Mouse (Mus musculus): ENCODE data around the gene Tcirg1. TPM values are rescaled to one million over a fixed set of nuclear protein-coding genes. Genes with fewer than 3 reads are reported as not detected.
A peak's percentile ranks its signal among the peaks of the same experiment; 100 is the strongest.

Gene Tcirg1
- not detected in 2 replicates for polyA plus RNA-seq (2012; ENCODE audit: insufficient read depth, insufficient read length, low replicate concordance, missing spikeins)

DNA sequence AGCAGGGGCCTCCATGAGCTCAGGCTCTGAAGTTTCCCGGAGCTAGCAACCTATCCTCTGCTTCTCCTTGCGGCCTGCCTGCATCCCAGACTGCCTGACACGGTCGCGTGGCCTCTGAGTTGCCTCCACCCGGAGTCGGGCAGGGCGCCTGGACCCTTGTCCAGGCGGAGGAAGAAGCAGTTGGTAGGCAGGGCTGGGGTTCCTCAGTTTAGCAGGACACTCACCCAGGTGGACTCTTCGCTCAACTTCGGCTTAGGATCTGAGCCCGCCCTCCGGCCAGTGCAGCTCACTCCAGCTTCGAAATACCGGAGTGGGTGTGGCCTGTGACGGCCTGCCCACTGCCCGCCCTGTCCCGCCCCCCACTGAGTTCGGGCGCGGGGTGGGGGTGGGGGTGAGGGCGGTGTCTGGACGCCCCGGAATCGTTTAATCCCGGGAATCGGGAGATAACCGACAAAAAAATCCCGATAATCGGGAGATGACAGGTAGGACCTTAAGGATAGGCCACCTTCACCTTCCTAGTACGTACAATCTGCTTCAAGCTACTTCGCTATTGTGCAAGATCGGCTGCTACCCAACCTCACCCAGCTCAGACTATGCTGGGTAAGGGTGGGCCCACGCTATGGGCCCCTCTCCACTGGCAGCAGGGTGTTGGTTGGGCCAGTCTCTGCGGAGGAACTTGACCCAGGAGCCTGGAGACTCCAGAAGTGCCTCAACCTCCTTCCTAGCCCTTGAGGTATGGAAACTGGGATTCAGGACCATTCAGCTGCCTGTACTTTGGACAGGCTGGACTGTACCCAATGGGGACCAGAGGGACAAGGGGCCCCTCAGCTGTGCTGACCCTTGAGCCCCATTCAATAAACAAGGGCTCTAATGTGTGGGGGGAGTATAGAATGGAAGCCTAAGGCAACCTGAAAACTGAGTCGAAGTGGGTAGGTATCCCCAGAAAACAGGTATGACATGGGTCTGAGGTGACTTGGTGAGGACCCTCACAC lies at the start of gene Tcirg1:
Gene Tcirg1, minus strand, starts transcription at position 339 of the 992 bp plus-strand sequence.
- Histone ChIP-seq H3K4me1 (ENCODE audit: control insufficient read depth, insufficient read depth, low read length) (peaks cover 48% of the 10 kb centered on the region), H3K27ac (ENCODE audit: insufficient read depth, low read depth, low read length) (no peak within 1 kb of the TSS), H3K4me3 (ENCODE audit: insufficient read depth, low read depth, low read length) (peak within 1 kb of the TSS; percentile 55)
- TF ChIP-seq POLR2A (IDR thresholded peaks at IDR 0.05; ENCODE audit: insufficient read depth, low read depth, low read length), result no peak
- TF ChIP-seq CTCF (IDR thresholded peaks at IDR 0.05; ENCODE audit: insufficient read depth, low read depth, low read length), result no peak
- 8% methylated on average over 36 of the region's 36 CpGs for WGBS

DNA sequence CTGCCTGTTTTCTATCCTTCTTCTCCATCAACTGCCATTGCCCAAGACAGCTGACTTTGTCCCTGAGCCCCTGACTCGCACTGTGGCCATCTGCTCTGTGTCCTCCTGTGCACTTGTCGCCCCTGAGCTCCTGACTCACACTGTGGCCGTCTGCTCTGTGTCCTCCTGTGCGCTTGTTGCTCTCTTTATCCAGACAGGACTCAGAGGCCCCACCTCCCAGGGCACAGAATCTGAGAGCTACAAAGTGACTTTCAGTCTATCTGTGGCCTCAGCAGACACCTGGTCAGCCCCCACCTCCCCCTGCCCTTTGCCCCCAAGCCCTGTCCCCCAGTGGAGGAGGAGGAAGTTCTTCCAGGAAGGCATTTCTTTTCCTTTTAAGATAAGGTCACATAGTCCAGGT lies 48.9 kb upstream of the Tcirg1 start:
- TF ChIP-seq CTCF (IDR thresholded peaks at IDR 0.05; ENCODE audit: insufficient read depth, low read depth, low read length) (no peak), POLR2A (IDR thresholded peaks at IDR 0.05; ENCODE audit: insufficient read depth, low read depth, low read length) (no peak)
- Histone ChIP-seq H3K4me1 (ENCODE audit: control insufficient read depth, insufficient read depth, low read length) (no peaks in the 10 kb centered on the region), H3K27ac (ENCODE audit: insufficient read depth, low read depth, low read length) (no peak overlapping the region), H3K4me3 (ENCODE audit: insufficient read depth, low read depth, low read length) (no peak overlapping the region)
- 69% methylated on average over 4 of the region's 4 CpGs for WGBS

DNA sequence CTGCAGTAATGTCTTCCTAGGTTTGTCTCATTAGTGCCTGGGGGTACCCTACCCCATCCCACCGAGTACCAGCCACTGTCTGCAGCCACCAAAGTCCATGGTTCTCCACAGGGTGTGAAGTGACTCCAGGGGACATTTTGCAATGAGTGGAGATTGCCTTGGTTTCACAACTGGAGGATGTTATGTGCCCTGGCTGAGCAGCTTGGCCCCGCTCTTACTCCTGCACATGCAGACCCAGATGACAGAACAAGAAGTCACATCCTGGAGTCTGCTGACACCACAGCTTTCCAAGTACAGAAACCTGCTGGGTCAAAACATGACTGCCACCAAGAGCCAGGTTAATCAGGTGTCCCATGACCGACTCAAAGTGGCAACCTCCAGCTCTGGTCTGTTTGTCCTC lies 48.1 kb upstream of the Tcirg1 start:
- no peak for TF ChIP-seq POLR2A (IDR thresholded peaks at IDR 0.05; ENCODE audit: insufficient read depth, low read depth, low read length)
- no peak for TF ChIP-seq CTCF (IDR thresholded peaks at IDR 0.05; ENCODE audit: insufficient read depth, low read depth, low read length)
- H3K27ac ChIP-seq (ENCODE audit: insufficient read depth, low read depth, low read length), result no peak overlapping the region
- H3K4me3 ChIP-seq (ENCODE audit: insufficient read depth, low read depth, low read length), result no peak overlapping the region
- 83% methylated on average over 3 of the region's 3 CpGs for WGBS
- H3K4me1 ChIP-seq (ENCODE audit: control insufficient read depth, insufficient read depth, low read length), result no peaks in the 10 kb centered on the region

DNA sequence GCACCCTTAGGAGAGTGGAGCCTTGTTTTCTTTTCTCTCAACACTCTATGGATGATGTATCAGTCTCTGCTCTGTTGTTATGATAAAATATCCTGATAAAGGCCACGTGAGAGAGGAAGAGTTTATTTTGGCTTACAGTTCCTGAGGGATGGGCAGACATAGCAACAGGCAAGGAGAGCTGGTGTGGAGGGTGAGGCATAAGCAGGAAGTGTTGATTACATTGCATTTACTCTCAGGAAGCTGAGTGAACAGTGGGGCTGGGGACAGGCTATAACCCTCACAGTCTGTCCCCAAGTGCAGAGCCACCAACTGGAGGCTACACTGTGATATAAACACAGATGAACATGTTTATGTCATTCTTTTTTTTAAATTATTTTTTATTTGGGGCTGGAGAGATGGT lies 45.2 kb upstream of the Tcirg1 start:
- TF ChIP-seq CTCF (IDR thresholded peaks at IDR 0.05; ENCODE audit: insufficient read depth, low read depth, low read length) (no peak), POLR2A (IDR thresholded peaks at IDR 0.05; ENCODE audit: insufficient read depth, low read depth, low read length) (no peak)
- H3K4me3 ChIP-seq (ENCODE audit: insufficient read depth, low read depth, low read length), result no peak overlapping the region
- H3K4me1 ChIP-seq (ENCODE audit: control insufficient read depth, insufficient read depth, low read length), result no peaks in the 10 kb centered on the region
- no peak overlapping the region for H3K27ac ChIP-seq (ENCODE audit: insufficient read depth, low read depth, low read length)
- WGBS, result 66% methylated on average over 1 of the region's 1 CpGs

DNA sequence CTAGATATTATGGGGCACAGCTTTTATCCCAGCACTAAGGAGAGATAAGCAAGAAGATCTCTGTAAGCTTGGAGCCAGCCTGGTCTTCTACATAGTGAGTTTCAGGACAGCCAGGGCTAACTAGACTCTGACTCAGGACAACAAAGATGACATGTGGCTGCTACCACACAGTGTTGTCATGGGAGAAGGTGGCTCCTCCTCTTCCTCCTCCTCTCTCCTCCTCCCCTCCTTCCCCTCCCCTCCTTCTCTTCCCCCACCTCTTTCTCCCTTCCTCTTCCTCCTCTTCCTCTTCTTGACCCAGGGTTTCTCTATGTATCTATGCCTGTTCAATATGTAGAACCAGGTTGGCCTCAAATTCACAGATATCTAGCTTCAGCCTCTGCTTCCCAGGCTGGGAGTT lies 44.5 kb upstream of the Tcirg1 start:
- Histone ChIP-seq H3K4me1 (ENCODE audit: control insufficient read depth, insufficient read depth, low read length) (no peaks in the 10 kb centered on the region), H3K4me3 (ENCODE audit: insufficient read depth, low read depth, low read length) (no peak overlapping the region), H3K27ac (ENCODE audit: insufficient read depth, low read depth, low read length) (no peak overlapping the region)
- TF ChIP-seq POLR2A (IDR thresholded peaks at IDR 0.05; ENCODE audit: insufficient read depth, low read depth, low read length) (no peak), CTCF (IDR thresholded peaks at IDR 0.05; ENCODE audit: insufficient read depth, low read depth, low read length) (no peak)

DNA sequence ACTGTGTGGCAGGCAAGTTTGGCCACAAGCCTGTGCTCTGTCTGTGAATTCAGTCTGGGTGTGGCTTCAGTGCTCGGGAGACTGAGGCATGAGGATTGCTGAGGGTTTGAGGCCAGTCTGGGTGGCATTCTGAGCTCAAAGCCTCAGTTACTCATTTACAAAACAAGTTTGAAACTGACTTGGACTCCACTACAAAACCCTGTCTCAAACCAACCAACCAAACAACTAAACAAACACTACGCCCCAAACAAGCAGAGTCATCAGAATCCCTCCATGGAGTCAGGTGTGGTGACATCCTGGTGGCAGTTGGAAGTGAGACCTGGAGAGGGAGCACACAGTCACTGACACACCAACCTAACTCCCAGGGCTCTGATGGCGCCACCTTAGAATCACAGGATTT lies 43.4 kb upstream of the Tcirg1 start:
- WGBS, result 90% methylated on average over 3 of the region's 3 CpGs
- no peak overlapping the region for H3K4me3 ChIP-seq (ENCODE audit: insufficient read depth, low read depth, low read length)
- TF ChIP-seq POLR2A (IDR thresholded peaks at IDR 0.05; ENCODE audit: insufficient read depth, low read depth, low read length) (no peak), CTCF (IDR thresholded peaks at IDR 0.05; ENCODE audit: insufficient read depth, low read depth, low read length) (no peak)
- H3K4me1 ChIP-seq (ENCODE audit: control insufficient read depth, insufficient read depth, low read length), result no peaks in the 10 kb centered on the region
- no peak overlapping the region for H3K27ac ChIP-seq (ENCODE audit: insufficient read depth, low read depth, low read length)

DNA sequence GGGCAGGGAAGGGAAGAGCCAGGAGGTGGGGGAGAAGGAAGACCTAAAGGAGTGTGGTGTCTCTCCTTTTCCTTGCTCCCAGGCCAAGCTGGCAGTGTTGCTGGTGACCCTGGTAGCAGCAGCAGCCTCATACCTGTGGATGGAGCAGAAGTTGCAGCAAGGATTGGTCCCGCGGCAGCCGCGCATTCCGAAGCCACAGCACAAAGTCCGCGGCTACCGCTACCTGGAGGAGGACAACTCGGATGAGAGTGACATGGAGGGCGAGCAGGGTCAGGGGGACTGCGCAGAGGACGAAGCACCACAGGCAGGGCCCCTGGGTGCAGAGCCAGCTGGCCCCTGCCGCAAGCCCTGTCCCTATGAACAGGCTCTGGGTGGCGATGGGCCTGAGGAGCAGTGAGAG lies 41.6 kb upstream of the Tcirg1 start:
- H3K4me1 ChIP-seq (ENCODE audit: control insufficient read depth, insufficient read depth, low read length), result no peaks in the 10 kb centered on the region
- TF ChIP-seq CTCF (IDR thresholded peaks at IDR 0.05; ENCODE audit: insufficient read depth, low read depth, low read length) (no peak), POLR2A (IDR thresholded peaks at IDR 0.05; ENCODE audit: insufficient read depth, low read depth, low read length) (no peak)
- WGBS, result 77% methylated on average over 14 of the region's 14 CpGs
- H3K4me3 ChIP-seq (ENCODE audit: insufficient read depth, low read depth, low read length), result no peak overlapping the region
- H3K27ac ChIP-seq (ENCODE audit: insufficient read depth, low read depth, low read length), result no peak overlapping the region

DNA sequence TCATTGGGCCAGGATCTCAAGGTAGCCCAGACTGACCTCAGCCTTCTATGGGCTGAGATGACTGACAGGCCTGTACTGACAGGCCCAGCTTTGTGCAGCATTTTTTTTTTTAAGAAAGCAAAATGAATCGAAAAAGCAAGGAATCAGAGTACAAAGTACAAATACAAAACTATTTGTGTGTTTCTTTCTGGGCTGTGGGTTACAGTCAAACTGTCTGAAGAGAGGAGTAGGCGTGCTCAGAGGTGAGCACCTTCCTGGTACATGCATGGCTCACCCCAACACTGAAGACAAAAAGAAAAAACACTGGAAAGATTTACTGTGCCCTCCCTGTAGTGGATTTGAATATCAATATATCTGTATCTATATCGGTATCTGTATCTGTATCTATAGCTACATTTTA lies 40.9 kb upstream of the Tcirg1 start:
- no peak for TF ChIP-seq POLR2A (IDR thresholded peaks at IDR 0.05; ENCODE audit: insufficient read depth, low read depth, low read length)
- no peak for TF ChIP-seq CTCF (IDR thresholded peaks at IDR 0.05; ENCODE audit: insufficient read depth, low read depth, low read length)
- no peak overlapping the region for H3K4me3 ChIP-seq (ENCODE audit: insufficient read depth, low read depth, low read length)
- H3K4me1 ChIP-seq (ENCODE audit: control insufficient read depth, insufficient read depth, low read length), result peaks cover 3% of the 10 kb centered on the region
- WGBS, result 84% methylated on average over 3 of the region's 3 CpGs
- H3K27ac ChIP-seq (ENCODE audit: insufficient read depth, low read depth, low read length), result no peak overlapping the region

DNA sequence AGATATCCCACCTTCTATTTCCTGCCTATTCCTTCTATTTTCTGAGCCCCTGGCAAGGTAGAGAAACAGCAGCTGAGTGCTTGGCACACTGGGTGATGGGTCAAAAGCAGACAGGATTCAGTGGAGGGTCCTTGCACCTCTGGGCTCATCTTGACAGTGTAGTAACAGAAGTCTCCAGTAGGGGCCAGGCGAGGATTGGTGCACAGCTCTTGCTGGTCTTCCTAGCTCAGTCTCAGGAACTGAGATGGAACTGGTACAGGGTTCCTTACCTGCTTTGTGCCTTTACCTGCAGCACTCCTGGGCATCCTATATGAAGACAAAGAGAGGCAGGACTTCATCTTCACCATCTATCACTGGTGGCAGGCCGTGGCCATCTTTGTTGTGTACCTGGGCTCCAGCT lies 39.8 kb upstream of the Tcirg1 start:
- 24% methylated on average over 2 of the region's 2 CpGs for WGBS
- Histone ChIP-seq H3K27ac (ENCODE audit: insufficient read depth, low read depth, low read length) (no peak overlapping the region), H3K4me1 (ENCODE audit: control insufficient read depth, insufficient read depth, low read length) (peaks cover 3% of the 10 kb centered on the region), H3K4me3 (ENCODE audit: insufficient read depth, low read depth, low read length) (no peak overlapping the region)
- peak; percentile 36; the same call in 1 of the 2 replicates for TF ChIP-seq CTCF (IDR thresholded peaks at IDR 0.05; ENCODE audit: insufficient read depth, low read depth, low read length)
- TF ChIP-seq POLR2A (IDR thresholded peaks at IDR 0.05; ENCODE audit: insufficient read depth, low read depth, low read length), result no peak
